Mouse (Mus musculus) spleen, adult 2 months (tissue): ENCODE data around the gene Lefty1. TPM values are rescaled to one million over a fixed set of nuclear protein-coding genes. Genes with fewer than 3 reads are reported as not detected.
"Not testable (repeated sequence)": the region's sequence is repeated elsewhere in the genome, so short reads cannot be mapped to it uniquely, and the experiment has no call there.

Source experiments
- DNase-seq, 2 experiments: peaks; one replicate each; pipeline versions ENCODE4 v3.0.0 to v3.0.0-alpha.2; 2012 to 2021; ENCODE audit warnings: low spot score in 2 of 2, low read depth in 1 of 2
- H3K27ac ChIP-seq: fragments of 200-500 bp; 2 replicates; pipeline ENCODE4 v1.5.1; 2012; ENCODE audit warnings: low read length, inconsistent platforms; ENCODE audit not compliant: insufficient read depth
- H3K27me3 ChIP-seq: fragments of 200-500 bp; 2 replicates; pipeline ENCODE4 v1.6.1; 2012; ENCODE audit warnings: mild to moderate bottlenecking, moderate library complexity, low read length, inconsistent platforms; ENCODE audit not compliant: control insufficient read depth, insufficient read depth
- H3K36me3 ChIP-seq: fragments of 200-500 bp; 2 replicates; pipeline ENCODE4 v1.6.1; 2012; ENCODE audit warnings: mild to moderate bottlenecking, low read length, inconsistent platforms; ENCODE audit not compliant: control insufficient read depth, insufficient read depth
- H3K4me1 ChIP-seq: fragments of 200-500 bp; 2 replicates; pipeline ENCODE4 v1.6.1; 2011; ENCODE audit warnings: inconsistent platforms; ENCODE audit not compliant: control insufficient read depth, insufficient read depth, insufficient read length
- H3K4me3 ChIP-seq: fragments of 200-500 bp; 2 replicates; pipeline ENCODE4 v1.5.1; 2011; ENCODE audit warnings: mild to moderate bottlenecking, inconsistent platforms; ENCODE audit not compliant: insufficient read depth, insufficient read length; ENCODE audit errors: extremely low read depth
- CTCF ChIP-seq: fragments of 200-500 bp; IDR thresholded peaks from 2 replicates; pipeline ENCODE4 v1.5.1; 2011; ENCODE audit warnings: mild to moderate bottlenecking, inconsistent platforms; ENCODE audit not compliant: insufficient read depth, insufficient read length, insufficient replicate concordance; ENCODE audit errors: extremely low read depth
- POLR2A ChIP-seq: fragments of 200-500 bp; IDR thresholded peaks from 2 replicates; pipeline ENCODE4 v1.6.1; 2011; ENCODE audit warnings: low read depth, low read length, inconsistent platforms
- WGBS: fragments of 180-500 bp; shearing (Covaris S2); methylation state at CpG from one replicate; pipeline ENCODE4 v1.1.7; 2018; 5-methylcytosine and 5-hydroxymethylcytosine counted together
- polyA plus RNA-seq: library from polyadenylated mRNA; depleted of rRNA; stranded (reverse); fragments of >200 nt; gene quantifications from 2 replicates; pipeline ENCODE4 v1.2.3, GENCODE M21; 2012

Gene Lefty1
- polyA plus RNA-seq, 1 experiment: 10.9 TPM

GRCm38 (mm10) chr1:180967261-180967660 is 32.4 kb downstream of the Lefty1 start:
- Histone ChIP-seq H3K4me1 (no peaks in the 10 kb centered on the region), H3K27me3 (no peaks in the 10 kb centered on the region), H3K4me3 (no peak overlapping the region), H3K27ac (no peak overlapping the region), H3K36me3 (peaks cover 45% of the 10 kb centered on the region)
- no peak for DNase-seq
- WGBS: 88% methylated on average over 7 of the region's 7 CpGs
- TF ChIP-seq POLR2A (no peak), CTCF (no peak)

DNA sequence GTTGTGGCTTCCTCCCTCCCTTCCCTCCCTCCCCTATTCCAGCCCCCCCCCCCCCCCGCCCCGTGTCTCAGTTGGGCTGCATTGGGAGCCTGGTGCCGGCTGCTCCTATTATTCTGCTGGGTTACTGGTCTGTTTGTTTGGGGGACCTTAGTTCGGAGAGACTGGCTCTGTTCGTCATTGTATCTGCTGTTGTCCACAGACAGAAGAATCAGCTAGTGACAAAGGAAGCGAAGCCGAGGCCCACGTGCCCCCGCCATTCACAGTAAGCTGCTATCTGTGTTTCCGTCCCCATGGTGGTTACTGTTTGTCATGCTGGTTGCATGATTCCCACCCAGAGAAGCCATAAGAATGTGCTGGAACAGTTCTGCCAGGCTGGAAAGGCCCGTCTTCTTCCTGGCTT is 38.1 kb downstream of the Lefty1 start:
- H3K4me1 ChIP-seq: no peaks in the 10 kb centered on the region
- WGBS: 93% methylated on average over 11 of the region's 11 CpGs
- TF ChIP-seq POLR2A (no peak), CTCF (no peak)
- H3K27me3 ChIP-seq: no peaks in the 10 kb centered on the region
- H3K27ac ChIP-seq: no peak overlapping the region
- DNase-seq: no peak
- H3K36me3 ChIP-seq: peaks cover 18% of the 10 kb centered on the region
- H3K4me3 ChIP-seq: no peak overlapping the region

- TF ChIP-seq POLR2A: no peak
- TF ChIP-seq CTCF: peak; percentile 45; the same call in 1 of the 2 replicates
- no peak overlapping the region for H3K4me3 ChIP-seq
- H3K27me3 ChIP-seq: no peaks in the 10 kb centered on the region
- no peaks in the 10 kb centered on the region for H3K4me1 ChIP-seq
- H3K36me3 ChIP-seq: peaks cover 13% of the 10 kb centered on the region
- WGBS: 62% methylated on average over 14 of the region's 14 CpGs
- peak; percentile 34 to 40 for DNase-seq
- no peak overlapping the region for H3K27ac ChIP-seq
These were observed 39.4 kb downstream of the Lefty1 start for GRCm38 (mm10) chr1:180974126-180974746.

- Histone ChIP-seq H3K36me3 (peaks cover 4% of the 10 kb centered on the region), H3K27me3 (no peaks in the 10 kb centered on the region), H3K4me3 (no peak overlapping the region), H3K4me1 (no peaks in the 10 kb centered on the region), H3K27ac (no peak overlapping the region)
- TF ChIP-seq CTCF (peak; percentile 88), POLR2A (no peak)
- DNase-seq: peak; percentile 21 to 53
- WGBS: 75% methylated on average over 4 of the region's 4 CpGs
These were observed 41.4 kb downstream of the Lefty1 start for GRCm38 (mm10) chr1:180976110-180976679.

- Histone ChIP-seq H3K27me3 (no peaks in the 10 kb centered on the region), H3K27ac (no peak overlapping the region), H3K4me3 (no peak overlapping the region), H3K36me3 (no peaks in the 10 kb centered on the region), H3K4me1 (no peaks in the 10 kb centered on the region)
- no peak for DNase-seq
- 91% methylated on average over 24 of the region's 24 CpGs for WGBS
- TF ChIP-seq CTCF (no peak), POLR2A (no peak)
These were observed 44.8 kb downstream of the Lefty1 start for GRCm38 (mm10) chr1:180979484-180980251.

- no peak for DNase-seq
- Histone ChIP-seq H3K27me3 (no peaks in the 10 kb centered on the region), H3K4me3 (no peak overlapping the region), H3K27ac (no peak overlapping the region), H3K4me1 (no peaks in the 10 kb centered on the region), H3K36me3 (no peaks in the 10 kb centered on the region)
- no peak for TF ChIP-seq POLR2A
- TF ChIP-seq CTCF: no peak
- WGBS: 83% methylated on average over 2 of the region's 2 CpGs
These were observed 45.6 kb downstream of the Lefty1 start for GRCm38 (mm10) chr1:180980464-180980863.

- H3K27ac ChIP-seq, H3K36me3 ChIP-seq, H3K4me3 ChIP-seq, H3K4me1 ChIP-seq, DNase-seq, H3K27me3 ChIP-seq: not testable (repeated sequence)
- WGBS: 80% methylated on average over 7 of the region's 7 CpGs
These were observed 46.6 kb downstream of the Lefty1 start for GRCm38 (mm10) chr1:180981298-180982046.
